Mouse (Mus musculus) stomach, embryonic 14.5 days (tissue): ENCODE measurements at regions not wholly inside any gene's neighbourhood (a gene's known extent, or its start where the extent isn't known, plus 50 kb on each side); places are given as distances from the start of the nearest gene placed in this dataset.

Experiments used
- ATAC-seq: fragments of 200-750 bp; cut with Nextera tagmentation; 2 replicates; pipeline ENCODE4 v1.8.0; 2017; ENCODE audit warnings: low read depth, moderate TSS enrichment; ENCODE audit not compliant: insufficient number of reproducible peaks, insufficient read depth, low FRiP score
- H3K27ac ChIP-seq: fragments of 300-500 bp; sonication (generic); 2 replicates; pipeline ENCODE4 v1.5.1; 2014; ENCODE audit warnings: mild to moderate bottlenecking, low read length, moderate library complexity, mixed read lengths
- H3K27me3 ChIP-seq: fragments of 300-500 bp; sonication (generic); 2 replicates; pipeline ENCODE4 v1.6.1; 2014; ENCODE audit warnings: low read length, control low read depth, mixed read lengths; ENCODE audit not compliant: control insufficient read depth, insufficient read depth
- H3K36me3 ChIP-seq: fragments of 300-500 bp; sonication (generic); 2 replicates; pipeline ENCODE4 v1.6.1; 2014; ENCODE audit warnings: mild to moderate bottlenecking, control low read depth, low read length, moderate library complexity, mixed read lengths; ENCODE audit not compliant: control insufficient read depth, insufficient read depth
- H3K4me1 ChIP-seq: fragments of 300-500 bp; sonication (generic); 2 replicates; pipeline ENCODE4 v1.6.1; 2014; ENCODE audit warnings: low read length, control low read depth, mixed read lengths; ENCODE audit not compliant: control insufficient read depth, insufficient read depth
- H3K4me2 ChIP-seq: fragments of 300-500 bp; sonication (generic); replicated peaks from 2 replicates; pipeline ENCODE4 v1.6.1; 2014; ENCODE audit warnings: low read depth, low read length, control low read depth
- H3K4me3 ChIP-seq: fragments of 300-500 bp; sonication (generic); 2 replicates; pipeline ENCODE4 v1.5.1; 2014; ENCODE audit warnings: low read depth, low read length, control low read depth
- H3K9ac ChIP-seq: fragments of 300-500 bp; sonication (generic); replicated peaks from 2 replicates; pipeline ENCODE4 v1.6.1; 2014; ENCODE audit warnings: low read depth, mild to moderate bottlenecking, control low read depth, low read length, moderate library complexity, mixed read lengths
- H3K9me3 ChIP-seq: fragments of 300-500 bp; sonication (generic); 2 replicates; pipeline ENCODE4 v1.6.1; 2016; ENCODE audit warnings: low read depth, low read length, control low read depth; ENCODE audit not compliant: control insufficient read depth
- WGBS: fragments of 180-500 bp; shearing (Covaris S2); extraction: QIAGEN DNeasy Blood & Tissue Kit; methylation state at CpG from one replicate; pipeline ENCODE4 v1.1.7; 2014; 5-methylcytosine and 5-hydroxymethylcytosine counted together

DNA sequence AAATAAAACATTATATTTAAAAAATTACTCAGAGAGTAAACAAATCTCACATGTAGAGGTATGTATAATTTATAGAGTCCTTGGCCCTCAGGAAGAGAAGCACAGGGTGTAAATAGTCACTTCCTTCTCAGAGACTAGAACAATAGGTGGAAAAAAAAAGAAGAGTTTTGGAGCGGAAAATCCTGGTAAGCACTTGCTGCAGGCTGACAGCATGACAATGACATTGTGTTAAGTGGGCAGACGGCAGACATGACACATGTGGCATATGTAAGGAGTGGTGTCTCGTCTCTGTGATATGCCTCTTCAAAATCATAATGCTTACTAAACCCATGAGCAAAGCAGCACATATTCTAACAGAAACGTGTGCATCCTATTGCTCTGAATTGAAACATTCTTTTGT is 1126.7 kb downstream of the Car8 start:
- H3K4me1 ChIP-seq: no peaks in the 10 kb centered on the region
- H3K4me3 ChIP-seq: no peak overlapping the region
- 45% methylated on average over 4 of the region's 4 CpGs for WGBS
- no peaks in the 10 kb centered on the region for H3K36me3 ChIP-seq
- no peak overlapping the region for H3K4me2 ChIP-seq
- ATAC-seq: no peak
- H3K27me3 ChIP-seq: no peaks in the 10 kb centered on the region
- H3K9ac ChIP-seq: no peak overlapping the region
- H3K27ac ChIP-seq: no peak overlapping the region
- H3K9me3 ChIP-seq: no peaks in the 10 kb centered on the region

DNA sequence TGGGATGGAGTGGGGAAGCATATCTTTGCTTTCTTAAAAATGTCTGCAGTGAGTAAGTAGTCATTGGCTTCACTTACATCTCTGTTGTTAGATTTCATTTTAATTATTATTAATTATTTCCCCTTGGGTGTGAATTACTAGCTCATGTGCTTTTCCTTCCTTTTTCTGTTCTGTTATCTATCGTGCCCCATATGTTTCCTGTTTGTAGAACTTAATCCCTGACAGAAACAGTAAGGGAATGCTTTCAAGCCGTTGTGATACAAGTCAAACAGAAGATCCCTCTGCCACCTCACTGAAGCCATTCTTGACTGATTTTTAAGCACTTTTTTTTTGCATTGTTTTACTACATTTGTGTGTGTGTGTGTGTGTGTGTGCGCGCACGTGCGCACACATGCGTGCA is 1145.9 kb downstream of the Car8 start:
- 77% methylated on average over 7 of the region's 7 CpGs for whole genome bisulfite sequencing
- H3K4me1 ChIP-seq: no peaks in the 10 kb centered on the region
- no peak overlapping the region for H3K27ac ChIP-seq
- no peaks in the 10 kb centered on the region for H3K27me3 ChIP-seq
- no peaks in the 10 kb centered on the region for H3K36me3 ChIP-seq
- H3K9me3 ChIP-seq: no peaks in the 10 kb centered on the region
- H3K9ac ChIP-seq: no peak overlapping the region
- no peak overlapping the region for H3K4me3 ChIP-seq
- H3K4me2 ChIP-seq: no peak overlapping the region
- ATAC-seq: no peak

DNA sequence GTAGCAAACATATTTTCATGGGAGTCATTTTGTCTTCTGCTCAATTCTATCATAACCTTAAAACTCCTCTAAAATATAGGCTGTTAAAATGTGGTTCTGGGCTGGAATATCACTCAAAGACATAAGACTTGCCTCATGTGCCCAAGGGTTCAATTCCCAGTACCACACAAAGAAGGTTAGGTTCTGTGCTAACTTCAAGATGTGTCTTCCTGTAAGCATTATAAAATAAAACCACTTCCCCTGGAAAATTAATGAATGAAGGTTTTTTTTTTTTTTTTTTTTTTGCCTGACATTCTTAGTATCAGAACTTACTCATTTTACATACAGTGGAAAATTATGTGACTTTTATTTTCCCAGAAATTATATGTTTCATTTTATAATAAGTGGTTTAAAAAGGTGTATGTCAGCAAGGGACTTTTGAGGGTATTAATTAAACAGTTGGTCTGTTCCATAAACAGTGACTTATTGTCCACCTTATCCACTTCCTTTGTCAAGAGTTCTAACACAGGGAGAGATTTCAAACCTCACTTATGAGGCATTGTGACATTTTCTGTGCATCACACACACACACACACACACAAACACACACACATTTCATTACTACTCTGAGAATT is 1147.5 kb downstream of the Car8 start:
- H3K4me3 ChIP-seq: no peak overlapping the region
- no peak for ATAC-seq
- no peaks in the 10 kb centered on the region for H3K36me3 ChIP-seq
- H3K27ac ChIP-seq: no peak overlapping the region
- H3K9me3 ChIP-seq: no peaks in the 10 kb centered on the region
- no peaks in the 10 kb centered on the region for H3K27me3 ChIP-seq
- no peak overlapping the region for H3K4me2 ChIP-seq
- H3K9ac ChIP-seq: no peak overlapping the region
- H3K4me1 ChIP-seq: no peaks in the 10 kb centered on the region
